Mouse (Mus musculus): ENCODE measurements at regions not wholly inside any gene's neighbourhood (a gene's known extent, or its start where the extent isn't known, plus 50 kb on each side); places are given as distances from the start of the nearest gene placed in this dataset.
A peak's percentile ranks its signal among the peaks of the same experiment; 100 is the strongest.

DNA sequence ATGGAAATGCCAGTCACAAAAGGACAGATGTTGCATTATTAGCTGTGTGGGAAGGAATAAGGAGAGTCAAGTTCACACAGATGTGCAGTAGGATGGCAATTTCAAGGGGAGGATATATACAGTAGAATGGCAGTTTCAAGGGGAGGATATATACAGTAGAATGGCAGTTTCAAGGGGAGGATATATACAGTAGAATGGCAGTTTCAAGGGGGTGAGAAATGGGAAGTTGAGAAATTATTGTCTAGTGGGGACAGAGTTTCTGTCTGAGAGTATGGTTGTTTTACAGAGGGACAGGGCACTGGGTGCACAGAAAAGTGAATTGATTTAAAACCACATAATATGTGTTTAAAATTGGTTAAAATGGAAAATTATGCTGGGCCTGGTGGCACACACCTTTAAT, 54.8 kb upstream of the Scel start:
- Histone ChIP-seq H3K27ac (ENCODE audit: low read depth, low read length) (no peak overlapping the region), H3K27me3 (ENCODE audit: control insufficient read depth, insufficient read depth, low read length) (no peaks in the 10 kb centered on the region), H3K36me3 (ENCODE audit: control insufficient read depth, insufficient read depth, low read length) (no peaks in the 10 kb centered on the region), H3K9me3 (ENCODE audit: control insufficient read depth, low read length) (no peaks in the 10 kb centered on the region), H3K4me1 (replicated peaks; ENCODE audit: control insufficient read depth, insufficient read depth, low read length) (no peaks in the 10 kb centered on the region), H3K4me3 (ENCODE audit: low read depth, low read length) (no peak overlapping the region), H3K9ac (ENCODE audit: low read depth, low read length) (no peak overlapping the region), H3K4me2 (replicated peaks; ENCODE audit: low read depth, low read length) (no peak overlapping the region)
- ATAC-seq (ENCODE audit: low FRiP score): no peak
- no peak for DNase-seq (ENCODE audit: low spot score)

DNA sequence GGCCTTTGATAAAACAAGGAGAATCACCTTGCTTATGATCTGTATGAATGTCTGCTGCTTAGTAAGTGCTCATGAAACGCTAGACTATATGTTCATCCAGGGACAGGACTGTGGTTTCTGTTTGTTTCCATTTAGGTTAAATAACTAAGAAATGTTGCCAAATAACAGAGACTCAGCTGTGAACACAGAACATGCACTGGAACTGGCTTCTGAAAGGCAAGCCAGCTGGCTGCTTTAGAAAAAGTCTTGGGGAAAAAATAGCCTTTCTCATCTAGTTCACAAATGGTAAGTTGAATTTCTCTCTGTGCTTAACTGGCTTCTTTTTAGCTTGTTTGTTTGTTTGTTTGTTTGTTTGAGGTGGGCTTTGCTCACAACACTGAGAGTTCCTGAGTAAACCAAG, 57.0 kb upstream of the Scel start:
- Histone ChIP-seq H3K4me3 (ENCODE audit: low read depth, low read length) (no peak overlapping the region), H3K9ac (ENCODE audit: low read depth, low read length) (no peak overlapping the region), H3K4me2 (replicated peaks; ENCODE audit: low read depth, low read length) (no peak overlapping the region), H3K36me3 (ENCODE audit: control insufficient read depth, insufficient read depth, low read length) (no peaks in the 10 kb centered on the region), H3K9me3 (ENCODE audit: control insufficient read depth, low read length) (no peaks in the 10 kb centered on the region), H3K27me3 (ENCODE audit: control insufficient read depth, insufficient read depth, low read length) (no peaks in the 10 kb centered on the region), H3K4me1 (replicated peaks; ENCODE audit: control insufficient read depth, insufficient read depth, low read length) (no peaks in the 10 kb centered on the region), H3K27ac (ENCODE audit: low read depth, low read length) (no peak overlapping the region)
- DNase-seq (ENCODE audit: low spot score): no peak
- 87% methylated on average over 1 of the region's 1 CpGs for WGBS
- no peak for ATAC-seq (ENCODE audit: low FRiP score)

DNA sequence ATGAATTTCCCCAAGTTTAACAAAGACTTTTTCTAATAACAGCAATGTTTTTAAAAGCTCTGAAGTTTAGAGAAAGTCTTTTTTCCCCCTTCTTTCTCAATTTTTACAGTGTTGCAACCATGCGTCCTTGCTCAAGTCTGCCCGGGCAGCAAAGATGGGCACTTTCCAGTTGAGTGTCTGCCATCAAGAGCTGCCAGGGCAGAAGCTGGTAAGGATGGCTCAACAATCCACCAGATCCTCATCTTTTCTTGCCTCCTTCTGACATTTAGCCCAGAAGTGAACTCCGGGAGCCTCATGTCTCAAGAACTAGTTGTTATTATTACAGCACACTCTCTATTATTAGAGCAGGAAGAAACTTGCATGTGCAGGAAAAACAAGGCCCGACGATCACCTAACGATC, 62.4 kb upstream of the Scel start:
- Histone ChIP-seq H3K27me3 (ENCODE audit: control insufficient read depth, insufficient read depth, low read length) (no peaks in the 10 kb centered on the region), H3K9me3 (ENCODE audit: control insufficient read depth, low read length) (no peaks in the 10 kb centered on the region)
- WGBS: 95% methylated on average over 6 of the region's 6 CpGs

DNA sequence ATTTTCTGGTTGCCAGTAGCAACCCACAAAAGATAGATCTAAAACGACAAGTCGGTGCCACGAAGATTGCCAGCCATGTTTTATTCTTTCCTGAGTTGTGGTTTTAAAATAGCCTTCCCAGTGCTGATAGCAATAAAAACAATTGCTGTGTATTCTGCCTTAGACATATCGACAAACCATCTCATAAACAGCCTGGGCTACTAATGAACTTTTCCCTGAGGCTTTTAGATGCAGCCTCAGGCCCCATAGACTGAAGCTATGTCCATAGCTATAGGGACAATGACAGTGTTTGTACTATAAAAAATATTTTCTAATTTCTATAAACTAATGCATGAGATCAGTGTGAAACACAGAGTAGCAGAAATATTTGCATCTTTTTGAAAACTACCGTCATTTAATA, 63.7 kb upstream of the Scel start:
- H3K36me3 ChIP-seq (ENCODE audit: control insufficient read depth, insufficient read depth, low read length): no peaks in the 10 kb centered on the region
- H3K9me3 ChIP-seq (ENCODE audit: control insufficient read depth, low read length): no peaks in the 10 kb centered on the region
- H3K27ac ChIP-seq (ENCODE audit: low read depth, low read length): no peak overlapping the region
- H3K4me1 ChIP-seq (replicated peaks; ENCODE audit: control insufficient read depth, insufficient read depth, low read length): no peaks in the 10 kb centered on the region
- H3K4me3 ChIP-seq (ENCODE audit: low read depth, low read length): no peak overlapping the region
- WGBS: 77% methylated on average over 5 of the region's 5 CpGs
- no peaks in the 10 kb centered on the region for H3K27me3 ChIP-seq (ENCODE audit: control insufficient read depth, insufficient read depth, low read length)
- DNase-seq (ENCODE audit: low spot score): no peak
- no peak for ATAC-seq (ENCODE audit: low FRiP score)
- no peak overlapping the region for H3K9ac ChIP-seq (ENCODE audit: low read depth, low read length)
- H3K4me2 ChIP-seq (replicated peaks; ENCODE audit: low read depth, low read length): no peak overlapping the region

More for the DNA sequence above, 62.4 kb upstream of the Scel start:
- Histone ChIP-seq H3K4me3 (ENCODE audit: low read depth, low read length) (no peak overlapping the region), H3K27ac (ENCODE audit: low read depth, low read length) (no peak overlapping the region), H3K9ac (ENCODE audit: low read depth, low read length) (no peak overlapping the region), H3K36me3 (ENCODE audit: control insufficient read depth, insufficient read depth, low read length) (no peaks in the 10 kb centered on the region), H3K4me1 (replicated peaks; ENCODE audit: control insufficient read depth, insufficient read depth, low read length) (no peaks in the 10 kb centered on the region), H3K4me2 (replicated peaks; ENCODE audit: low read depth, low read length) (no peak overlapping the region)
- no peak for ATAC-seq (ENCODE audit: low FRiP score)
- no peak for DNase-seq (ENCODE audit: low spot score)

DNA sequence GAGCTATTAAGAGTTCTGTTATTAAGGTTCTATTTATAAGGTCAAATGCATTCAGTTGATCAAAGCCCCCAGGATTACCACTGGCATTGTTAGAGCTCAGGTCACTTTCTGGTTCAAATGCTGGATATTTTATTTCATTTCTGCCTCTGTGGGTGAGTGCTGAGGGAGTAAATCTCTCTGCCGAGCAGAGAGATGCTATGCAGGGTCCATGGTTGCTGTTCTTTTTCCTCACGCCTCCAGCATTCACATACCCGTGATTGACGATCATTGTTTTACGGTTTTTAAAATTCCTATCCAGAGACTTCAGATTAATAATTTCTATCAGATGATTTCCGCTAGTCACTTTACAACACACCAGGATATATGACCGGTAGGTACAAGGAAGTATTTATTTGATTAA, 64.1 kb upstream of the Scel start:
- H3K4me2 ChIP-seq (replicated peaks; ENCODE audit: low read depth, low read length): no peak overlapping the region
- DNase-seq (ENCODE audit: low spot score) (no peak), ATAC-seq (ENCODE audit: low FRiP score) (no peak)
- no peak overlapping the region for H3K9ac ChIP-seq (ENCODE audit: low read depth, low read length)
- no peaks in the 10 kb centered on the region for H3K4me1 ChIP-seq (replicated peaks; ENCODE audit: control insufficient read depth, insufficient read depth, low read length)
- 70% methylated on average over 7 of the region's 7 CpGs for WGBS
- H3K9me3 ChIP-seq (ENCODE audit: control insufficient read depth, low read length): no peaks in the 10 kb centered on the region
- no peaks in the 10 kb centered on the region for H3K27me3 ChIP-seq (ENCODE audit: control insufficient read depth, insufficient read depth, low read length)
- H3K27ac ChIP-seq (ENCODE audit: low read depth, low read length): no peak overlapping the region
- H3K4me3 ChIP-seq (ENCODE audit: low read depth, low read length): no peak overlapping the region
- no peaks in the 10 kb centered on the region for H3K36me3 ChIP-seq (ENCODE audit: control insufficient read depth, insufficient read depth, low read length)

DNA sequence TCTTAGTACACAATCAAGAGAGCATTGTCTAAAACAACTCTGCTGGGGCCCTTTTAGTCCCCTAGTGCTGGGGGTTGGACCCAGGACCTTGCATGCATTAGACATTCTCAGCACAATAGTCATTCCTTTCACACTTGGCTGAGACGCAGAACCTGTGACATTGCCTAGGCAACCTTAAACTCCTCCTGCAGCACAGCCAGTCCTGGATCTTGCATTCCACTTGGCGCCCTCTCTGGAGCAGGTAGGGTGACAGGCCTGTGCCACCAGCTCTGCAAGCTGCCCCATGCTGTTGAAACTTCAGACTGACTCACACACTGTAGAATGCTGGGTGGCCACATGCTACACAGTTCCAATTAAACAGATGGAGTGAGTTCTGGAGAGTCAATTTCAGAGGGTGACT, 66.5 kb upstream of the Scel start:
- DNase-seq (ENCODE audit: low spot score) (no peak), ATAC-seq (ENCODE audit: low FRiP score) (0 out of 2 replicates have a peak, but pooled peaks have one; percentile 33)
- no peak overlapping the region for H3K27ac ChIP-seq (ENCODE audit: low read depth, low read length)
- no peak overlapping the region for H3K4me2 ChIP-seq (replicated peaks; ENCODE audit: low read depth, low read length)
- H3K36me3 ChIP-seq (ENCODE audit: control insufficient read depth, insufficient read depth, low read length): no peaks in the 10 kb centered on the region
- no peaks in the 10 kb centered on the region for H3K27me3 ChIP-seq (ENCODE audit: control insufficient read depth, insufficient read depth, low read length)
- 27% methylated on average over 2 of the region's 2 CpGs for WGBS
- no peaks in the 10 kb centered on the region for H3K9me3 ChIP-seq (ENCODE audit: control insufficient read depth, low read length)
- H3K9ac ChIP-seq (ENCODE audit: low read depth, low read length): no peak overlapping the region
- H3K4me1 ChIP-seq (replicated peaks; ENCODE audit: control insufficient read depth, insufficient read depth, low read length): no peaks in the 10 kb centered on the region
- no peak overlapping the region for H3K4me3 ChIP-seq (ENCODE audit: low read depth, low read length)

DNA sequence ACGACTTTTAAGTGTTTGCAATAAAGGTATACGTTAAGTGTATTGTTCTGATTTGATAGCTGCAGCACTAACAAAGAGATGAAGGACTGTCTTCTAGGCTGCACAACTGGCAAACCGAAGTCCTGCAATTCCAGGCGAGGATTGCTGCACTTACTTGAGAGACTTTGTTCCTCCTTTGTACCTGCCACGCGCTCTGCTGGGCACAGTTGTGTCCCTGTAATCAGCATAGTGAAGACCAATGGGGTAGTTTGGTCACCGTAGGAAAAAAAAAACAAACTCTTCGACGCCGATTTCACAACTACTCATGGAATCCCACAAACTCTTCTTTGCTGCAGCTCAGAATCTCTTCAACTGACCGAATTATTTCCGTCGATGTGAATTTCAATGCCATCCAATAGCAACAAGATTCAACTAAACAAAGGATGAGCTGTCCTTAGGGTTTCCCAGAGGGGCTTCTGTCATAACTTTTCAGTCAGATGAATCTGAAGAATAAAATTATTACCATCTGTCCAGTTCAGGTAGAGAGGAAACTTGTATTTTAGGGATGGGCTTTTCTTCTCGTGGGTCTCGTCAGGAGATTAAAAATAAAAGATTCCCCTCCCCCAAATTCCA, 71.6 kb upstream of the Scel start:
- ATAC-seq (ENCODE audit: low FRiP score): no peak
- no peaks in the 10 kb centered on the region for H3K4me1 ChIP-seq (replicated peaks; ENCODE audit: control insufficient read depth, insufficient read depth, low read length)
- H3K4me3 ChIP-seq (ENCODE audit: low read depth, low read length): no peak overlapping the region
- no peaks in the 10 kb centered on the region for H3K9me3 ChIP-seq (ENCODE audit: control insufficient read depth, low read length)
- H3K27ac ChIP-seq (ENCODE audit: low read depth, low read length): no peak overlapping the region
- no peaks in the 10 kb centered on the region for H3K36me3 ChIP-seq (ENCODE audit: control insufficient read depth, insufficient read depth, low read length)
- WGBS: 76% methylated on average over 15 of the region's 15 CpGs
- H3K4me2 ChIP-seq (replicated peaks; ENCODE audit: low read depth, low read length): no peak overlapping the region
- H3K9ac ChIP-seq (ENCODE audit: low read depth, low read length): no peak overlapping the region
- H3K27me3 ChIP-seq (ENCODE audit: control insufficient read depth, insufficient read depth, low read length): no peaks in the 10 kb centered on the region
- no peak for DNase-seq (ENCODE audit: low spot score)

DNA sequence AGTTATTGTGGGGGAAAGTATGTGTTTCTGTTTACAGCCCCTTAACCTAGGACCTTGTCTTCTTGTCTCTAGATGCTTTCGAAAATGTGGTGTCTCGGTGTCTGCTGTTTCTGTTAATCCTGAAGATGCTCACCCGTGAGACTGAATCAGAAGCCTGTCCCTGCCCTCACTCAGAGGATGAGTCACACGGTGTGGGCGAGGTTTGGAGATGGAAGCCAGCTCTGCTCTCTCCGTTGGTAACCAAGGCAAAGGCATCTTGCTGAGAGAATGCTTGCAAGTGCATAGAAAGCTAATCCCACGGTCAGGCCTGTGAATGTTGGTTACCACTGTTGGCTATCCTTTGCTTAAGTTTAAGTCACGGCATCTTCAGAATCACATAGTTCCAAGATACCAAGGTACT, 72.9 kb upstream of the Scel start:
- DNase-seq (ENCODE audit: low spot score) (no peak), ATAC-seq (ENCODE audit: low FRiP score) (no peak)
- Histone ChIP-seq H3K9ac (ENCODE audit: low read depth, low read length) (no peak overlapping the region), H3K4me2 (replicated peaks; ENCODE audit: low read depth, low read length) (no peak overlapping the region), H3K9me3 (ENCODE audit: control insufficient read depth, low read length) (no peaks in the 10 kb centered on the region), H3K27ac (ENCODE audit: low read depth, low read length) (no peak overlapping the region), H3K36me3 (ENCODE audit: control insufficient read depth, insufficient read depth, low read length) (no peaks in the 10 kb centered on the region), H3K4me3 (ENCODE audit: low read depth, low read length) (no peak overlapping the region), H3K27me3 (ENCODE audit: control insufficient read depth, insufficient read depth, low read length) (no peaks in the 10 kb centered on the region), H3K4me1 (replicated peaks; ENCODE audit: control insufficient read depth, insufficient read depth, low read length) (no peaks in the 10 kb centered on the region)
- 66% methylated on average over 8 of the region's 8 CpGs for WGBS

DNA sequence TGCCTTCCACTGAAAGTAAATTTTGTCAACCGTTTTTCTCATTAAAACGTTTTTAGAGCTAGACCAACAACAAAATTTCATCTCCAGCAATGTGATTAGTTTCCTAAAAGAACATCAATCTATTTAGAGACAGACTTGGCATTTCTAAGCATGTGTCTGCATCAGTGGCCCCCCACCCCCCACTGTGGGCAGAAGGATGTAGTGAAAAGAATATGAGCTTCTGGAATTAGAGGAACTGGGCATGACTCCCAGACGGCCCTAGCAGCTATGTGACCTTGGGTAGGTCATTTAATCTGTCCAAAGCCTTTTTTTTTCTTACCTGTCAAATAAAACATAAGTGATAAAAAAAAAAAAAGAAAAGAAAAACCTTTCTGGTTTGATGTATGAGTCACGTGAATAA, 78.9 kb upstream of the Scel start:
- WGBS: 69% methylated on average over 4 of the region's 4 CpGs
- H3K36me3 ChIP-seq (ENCODE audit: control insufficient read depth, insufficient read depth, low read length): no peaks in the 10 kb centered on the region

More for the DNA sequence above, 78.9 kb upstream of the Scel start:
- Histone ChIP-seq H3K27me3 (ENCODE audit: control insufficient read depth, insufficient read depth, low read length) (no peaks in the 10 kb centered on the region), H3K9ac (ENCODE audit: low read depth, low read length) (no peak overlapping the region), H3K27ac (ENCODE audit: low read depth, low read length) (no peak overlapping the region), H3K4me3 (ENCODE audit: low read depth, low read length) (no peak overlapping the region), H3K9me3 (ENCODE audit: control insufficient read depth, low read length) (no peaks in the 10 kb centered on the region), H3K4me2 (replicated peaks; ENCODE audit: low read depth, low read length) (no peak overlapping the region), H3K4me1 (replicated peaks; ENCODE audit: control insufficient read depth, insufficient read depth, low read length) (no peaks in the 10 kb centered on the region)
- no peak for ATAC-seq (ENCODE audit: low FRiP score)
- DNase-seq (ENCODE audit: low spot score): no peak
